Mouse (Mus musculus) MEL (cell line): ENCODE data around the gene Rtp1. TPM values are rescaled to one million over a fixed set of nuclear protein-coding genes. Genes with fewer than 3 reads are reported as not detected.

ENCODE experiments used
- DNase-seq: peaks from one replicate; pipeline ENCODE4 v3.0.0; 2011; ENCODE audit warnings: low read depth, low spot score
- H3K27ac ChIP-seq: 2 replicates; pipeline ENCODE4 v1.5.1; 2012; ENCODE audit warnings: low read depth, mild to moderate bottlenecking, control low read depth, low read length, moderate library complexity; ENCODE audit not compliant: control insufficient read depth
- H3K27me3 ChIP-seq, 2 experiments: fragments of 150-350 bp in 1 of 2; sonication (generic) in 1 of 2; 2 replicates each; pipeline ENCODE4 v1.6.1; 2012; ENCODE audit warnings: low read length in 2 of 2, mild to moderate bottlenecking in 2 of 2, improper control_type of control experiment in 1 of 2, moderate library complexity in 1 of 2; ENCODE audit not compliant: insufficient read depth in 2 of 2, control insufficient read depth in 1 of 2
- H3K36me3 ChIP-seq, 2 experiments: 2 replicates each; pipeline ENCODE4 v1.6.1; 2012 to 2014; ENCODE audit warnings: low read length in 2 of 2, improper control_type of control experiment in 1 of 2, inconsistent platforms in 1 of 2, mild to moderate bottlenecking in 1 of 2; ENCODE audit not compliant: insufficient read depth in 2 of 2, control insufficient read depth in 1 of 2
- H3K4me1 ChIP-seq, 2 experiments: fragments of 150-350 bp in 1 of 2; sonication (generic) in 1 of 2; 2 replicates each; pipeline ENCODE4 v1.6.1; 2012; ENCODE audit warnings: low read length in 2 of 2, improper control_type of control experiment in 1 of 2, mild to moderate bottlenecking in 1 of 2; ENCODE audit not compliant: insufficient read depth in 2 of 2, control insufficient read depth in 1 of 2
- H3K4me3 ChIP-seq, 2 experiments: fragments of 150-350 bp in 1 of 2; sonication (generic) in 1 of 2; 2 replicates each; pipeline ENCODE4 v1.5.1; 2012; ENCODE audit warnings: low read depth in 2 of 2, low read length in 2 of 2, mild to moderate bottlenecking in 2 of 2, moderate library complexity in 2 of 2, control low read depth in 1 of 2, improper control_type of control experiment in 1 of 2; ENCODE audit not compliant: control insufficient read depth in 1 of 2, insufficient read depth in 1 of 2
- H3K79me2 ChIP-seq: 2 replicates; pipeline ENCODE4 v1.6.1; 2012; ENCODE audit warnings: mild to moderate bottlenecking, low read length, moderate library complexity; ENCODE audit not compliant: control insufficient read depth, poor library complexity, insufficient read depth
- H3K9ac ChIP-seq: 2 replicates; pipeline ENCODE4 v1.6.1; 2012; ENCODE audit warnings: low read depth, mild to moderate bottlenecking, control low read depth, low read length, moderate library complexity; ENCODE audit not compliant: control insufficient read depth, poor library complexity, severe bottlenecking
- H3K9me3 ChIP-seq: fragments of 150-350 bp; sonication (generic); replicated peaks from 2 replicates; pipeline ENCODE4 v1.6.1; 2012; ENCODE audit warnings: mild to moderate bottlenecking, low read length, improper control_type of control experiment, moderate library complexity; ENCODE audit not compliant: insufficient read depth
- BHLHE40 ChIP-seq: IDR thresholded peaks from 2 replicates; pipeline ENCODE4 v1.6.1; 2012; ENCODE audit warnings: low read depth, mild to moderate bottlenecking, inconsistent platforms, low read length, improper control_type of control experiment, borderline replicate concordance
- CHD2 ChIP-seq: IDR thresholded peaks from 2 replicates; pipeline ENCODE4 v1.6.1; 2011; ENCODE audit warnings: low read length, improper control_type of control experiment
- CTCF ChIP-seq, 3 experiments: IDR thresholded peaks in 2 of 3; conservative IDR thresholded peaks in 1 of 3; 2 replicates each; pipeline ENCODE4 v1.5.1; 2011 to 2012; ENCODE audit warnings: low read length in 3 of 3, low read depth in 2 of 3, mild to moderate bottlenecking in 2 of 3, improper control_type of control experiment in 1 of 3, inconsistent platforms in 1 of 3, mixed read lengths in 1 of 3, moderate library complexity in 1 of 3; ENCODE audit not compliant: control insufficient read depth in 1 of 3, insufficient read depth in 1 of 3, poor library complexity in 1 of 3, severe bottlenecking in 1 of 3
- E2F4 ChIP-seq: IDR thresholded peaks from 2 replicates; pipeline ENCODE4 v1.6.1; 2011; ENCODE audit warnings: low read depth, low read length, improper control_type of control experiment, borderline replicate concordance
- ELF1 ChIP-seq: IDR thresholded peaks from 2 replicates; pipeline ENCODE4 v1.6.1; 2014; ENCODE audit warnings: low read depth, mild to moderate bottlenecking, inconsistent platforms, low read length, improper control_type of control experiment, moderate library complexity
- HCFC1 ChIP-seq: IDR thresholded peaks from 2 replicates; pipeline ENCODE4 v1.6.1; 2012; ENCODE audit warnings: low read depth, mild to moderate bottlenecking, inconsistent platforms, low read length, improper control_type of control experiment, moderate library complexity
- KAT2A ChIP-seq: conservative IDR thresholded peaks from 2 replicates; pipeline ENCODE4 v1.6.1; 2012; ENCODE audit warnings: low read depth, low read length, improper control_type of control experiment, inconsistent platforms
- MAX ChIP-seq: IDR thresholded peaks from 2 replicates; pipeline ENCODE4 v1.6.1; 2011; ENCODE audit warnings: low read length, improper control_type of control experiment
- MAZ ChIP-seq: IDR thresholded peaks from 2 replicates; pipeline ENCODE4 v1.6.1; 2012; ENCODE audit warnings: low read depth, mild to moderate bottlenecking, inconsistent platforms, low read length, improper control_type of control experiment
- MXI1 ChIP-seq: IDR thresholded peaks from 2 replicates; pipeline ENCODE4 v1.6.1; 2011; ENCODE audit warnings: mild to moderate bottlenecking, low read depth, low read length, improper control_type of control experiment
- MYC ChIP-seq: IDR thresholded peaks from 2 replicates; pipeline ENCODE4 v1.6.1; 2011; ENCODE audit warnings: low read depth, mild to moderate bottlenecking, low read length, improper control_type of control experiment, moderate library complexity
- NELFE ChIP-seq: IDR thresholded peaks from 2 replicates; pipeline ENCODE4 v1.6.1; 2011; ENCODE audit warnings: low read depth, low read length, improper control_type of control experiment
- POLR2A ChIP-seq, 2 experiments: IDR thresholded peaks; 2 replicates each; pipeline ENCODE4 v1.6.1; 2011 to 2012; ENCODE audit warnings: low read length in 2 of 2, mild to moderate bottlenecking in 2 of 2, control low read depth in 1 of 2, improper control_type of control experiment in 1 of 2, low read depth in 1 of 2, moderate library complexity in 1 of 2; ENCODE audit not compliant: control insufficient read depth in 1 of 2, insufficient read depth in 1 of 2, poor library complexity in 1 of 2
- POLR2AphosphoS2 ChIP-seq: IDR thresholded peaks from 2 replicates; pipeline ENCODE4 v1.6.1; 2011; ENCODE audit warnings: low read length, improper control_type of control experiment
- RAD21 ChIP-seq: IDR thresholded peaks from 2 replicates; pipeline ENCODE4 v1.6.1; 2011; ENCODE audit warnings: mild to moderate bottlenecking, low read depth, low read length, improper control_type of control experiment
- TAL1 ChIP-seq: IDR thresholded peaks from 2 replicates; pipeline ENCODE4 v1.6.1; 2012; ENCODE audit warnings: mild to moderate bottlenecking, inconsistent platforms, low read length, moderate library complexity, mixed read lengths
- TCF12 ChIP-seq: IDR thresholded peaks from 2 replicates; pipeline ENCODE4 v1.6.1; 2014; ENCODE audit warnings: low read depth, mild to moderate bottlenecking, inconsistent platforms, low read length, improper control_type of control experiment, moderate library complexity
- ZC3H11A ChIP-seq: IDR thresholded peaks from 2 replicates; pipeline ENCODE4 v1.6.1; 2012; ENCODE audit warnings: low read depth, mild to moderate bottlenecking, inconsistent platforms, low read length, improper control_type of control experiment
- ZKSCAN1 ChIP-seq: IDR thresholded peaks from 2 replicates; pipeline ENCODE4 v1.6.1; 2012; ENCODE audit warnings: low read depth, mild to moderate bottlenecking, inconsistent platforms, low read length, improper control_type of control experiment, moderate library complexity
- ZNF384 ChIP-seq: IDR thresholded peaks from 2 replicates; pipeline ENCODE4 v1.6.1; 2012; ENCODE audit warnings: low read depth, mild to moderate bottlenecking, inconsistent platforms, low read length, improper control_type of control experiment
- polyA plus RNA-seq, 2 experiments: library from polyadenylated mRNA; stranded (reverse) in 1 of 2; unstranded in 1 of 2; fragments of >175 nt in 1 of 2; fragments of >200 nt in 1 of 2; gene quantifications; 2 replicates each; pipeline versions ENCODE4 v1.2.1 to v1.2.4; 2012; ENCODE audit warnings: low replicate concordance in 2 of 2, low read depth in 1 of 2; ENCODE audit not compliant: insufficient read length in 2 of 2, insufficient read depth in 1 of 2, missing spikeins in 1 of 2
- total RNA-seq: library from RNA; depleted of rRNA; stranded (reverse); fragments of 300-350 nt; gene quantifications from 2 replicates; pipeline ENCODE4 v1.2.3, GENCODE M21; 2012

Rtp1 gene
- total and polyA plus RNA-seq, 3 experiments: not detected

DNA sequence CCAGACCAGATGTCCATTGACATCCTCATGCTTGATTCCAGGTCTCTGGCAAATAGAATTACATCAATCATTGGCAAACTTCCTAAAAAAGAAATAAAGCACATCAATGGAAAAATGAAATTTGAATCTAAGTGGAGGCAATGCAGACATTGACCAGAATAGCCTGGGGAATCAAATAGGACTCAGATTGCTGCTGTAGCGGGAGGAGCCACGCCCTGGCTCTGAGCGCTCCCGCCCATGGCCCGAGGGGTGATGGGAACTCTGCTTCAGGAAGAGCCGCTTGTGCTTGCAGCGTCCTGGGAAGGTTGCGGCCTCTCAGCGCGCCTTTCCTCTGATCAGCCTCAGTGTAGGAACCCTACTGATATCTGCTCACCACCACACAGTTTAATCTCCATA, 12.7 kb upstream of the Rtp1 start:
- no peak for TF ChIP-seq MYC
- TF ChIP-seq NELFE: no peak
- TF ChIP-seq ZKSCAN1: no peak
- TF ChIP-seq MAX: no peak
- no peak for TF ChIP-seq HCFC1
- no peak for TF ChIP-seq TCF12
- no peak for TF ChIP-seq BHLHE40
- no peak for TF ChIP-seq ZC3H11A
- DNase-seq: no peak
- no peaks in the 10 kb centered on the region for H3K79me2 ChIP-seq
- no peak overlapping the region for H3K4me3 ChIP-seq
- H3K9me3 ChIP-seq: no peaks in the 10 kb centered on the region
- H3K36me3 ChIP-seq: no peaks in the 10 kb centered on the region
- H3K4me1 ChIP-seq: no peaks in the 10 kb centered on the region
- no peak overlapping the region for H3K9ac ChIP-seq
- no peaks in the 10 kb centered on the region for H3K27me3 ChIP-seq
- no peak overlapping the region for H3K27ac ChIP-seq

GRCm38 (mm10) chr16:23416657-23417293, 12.2 kb upstream of the Rtp1 start:
- Histone ChIP-seq H3K9me3 (no peaks in the 10 kb centered on the region), H3K9ac (no peak overlapping the region), H3K36me3 (no peaks in the 10 kb centered on the region), H3K4me3 (no peak overlapping the region), H3K27me3 (no peaks in the 10 kb centered on the region), H3K27ac (no peak overlapping the region), H3K4me1 (no peaks in the 10 kb centered on the region), H3K79me2 (no peaks in the 10 kb centered on the region)
- no peak for DNase-seq
- TF ChIP-seq TAL1 (no peak), ZKSCAN1 (no peak), CHD2 (no peak), RAD21 (no peak), POLR2AphosphoS2 (no peak), CTCF (IDR thresholded peaks at IDR 0.05 in 2 of 3, conservative IDR thresholded peaks at IDR 0.05 in 1 of 3; ENCODE audit: control insufficient read depth in 1 of 3, insufficient read depth in 1 of 3, low read depth in 2 of 3, low read length in 3 of 3, poor library complexity in 1 of 3, severe bottlenecking in 1 of 3) (no peak), ELF1 (no peak), MAZ (no peak), E2F4 (no peak), KAT2A (no peak), MYC (no peak), POLR2A (IDR thresholded peaks at IDR 0.05; ENCODE audit: control insufficient read depth in 1 of 2, insufficient read depth in 1 of 2, low read depth in 1 of 2, low read length in 2 of 2, poor library complexity in 1 of 2) (no peak), MXI1 (no peak), ZNF384 (no peak), MAX (no peak), NELFE (no peak)
